Mouse (Mus musculus) hindbrain, embryonic 15.5 days (tissue): ENCODE results near the gene Fars2. TPM values are rescaled to one million over a fixed set of nuclear protein-coding genes. Genes with fewer than 3 reads are reported as not detected.

Source experiments
- ATAC-seq: fragments of 200-750 bp; cut with Nextera tagmentation; 2 replicates; pipeline ENCODE4 v1.8.0; 2017; ENCODE audit warnings: low read depth, moderate number of reproducible peaks, moderate TSS enrichment; ENCODE audit not compliant: low FRiP score
- H3K27ac ChIP-seq: fragments of 300-500 bp; sonication (generic); replicated peaks from 2 replicates; pipeline ENCODE4 v1.5.1; 2015; ENCODE audit warnings: mild to moderate bottlenecking, inconsistent platforms
- H3K27me3 ChIP-seq: fragments of 300-500 bp; sonication (generic); 2 replicates; pipeline ENCODE4 v1.6.1; 2015; ENCODE audit warnings: control low read depth, inconsistent platforms
- H3K36me3 ChIP-seq: fragments of 300-500 bp; sonication (generic); 2 replicates; pipeline ENCODE4 v1.6.1; 2015; ENCODE audit warnings: control low read depth, inconsistent platforms
- H3K4me1 ChIP-seq: fragments of 300-500 bp; sonication (generic); replicated peaks from 2 replicates; pipeline ENCODE4 v1.6.1; 2015; ENCODE audit warnings: control low read depth, inconsistent platforms
- H3K4me2 ChIP-seq: fragments of 300-500 bp; sonication (generic); 2 replicates; pipeline ENCODE4 v1.6.1; 2015; ENCODE audit warnings: moderate library complexity, mild to moderate bottlenecking, inconsistent platforms
- H3K4me3 ChIP-seq: fragments of 300-500 bp; sonication (generic); 2 replicates; pipeline ENCODE4 v1.5.1; 2015; ENCODE audit warnings: mild to moderate bottlenecking, inconsistent platforms
- H3K9ac ChIP-seq: fragments of 300-500 bp; sonication (generic); 2 replicates; pipeline ENCODE4 v1.6.1; 2015; ENCODE audit warnings: inconsistent platforms
- H3K9me3 ChIP-seq: fragments of 300-500 bp; sonication (generic); 2 replicates; pipeline ENCODE4 v1.6.1; 2016; ENCODE audit warnings: control low read depth, inconsistent platforms
- WGBS: fragments of 180-500 bp; shearing (Covaris S2); methylation state at CpG from one replicate; pipeline ENCODE4 v1.1.7; 2015; 5-methylcytosine and 5-hydroxymethylcytosine counted together
- polyA plus RNA-seq: library from polyadenylated mRNA; unstranded; fragments of >200 nt; fragmentation: Nextera tagmentation; extraction: Ambion mirVana; gene quantifications from 2 replicates; pipeline ENCODE4 v1.2.1, GENCODE M21; 2015

Fars2 gene
- polyA plus RNA-seq, 1 experiment from 2014 or later: 25.6 TPM

GRCm38 (mm10) chr13:36224431-36224830, 107.2 kb downstream of the Fars2 start:
- Histone ChIP-seq H3K27me3 (no peaks in the 10 kb centered on the region), H3K36me3 (no peaks in the 10 kb centered on the region), H3K9me3 (no peaks in the 10 kb centered on the region), H3K9ac (no peak overlapping the region), H3K4me2 (no peak overlapping the region), H3K4me1 (no peaks in the 10 kb centered on the region), H3K4me3 (no peak overlapping the region), H3K27ac (no peak overlapping the region)
- WGBS: 77% methylated on average over 2 of the region's 2 CpGs
- ATAC-seq: no peak

- Histone ChIP-seq H3K4me2 (no peak overlapping the region), H3K4me3 (no peak overlapping the region), H3K9ac (no peak overlapping the region), H3K9me3 (no peaks in the 10 kb centered on the region), H3K27me3 (no peaks in the 10 kb centered on the region), H3K27ac (no peak overlapping the region), H3K36me3 (no peaks in the 10 kb centered on the region), H3K4me1 (no peaks in the 10 kb centered on the region)
- no peak for ATAC-seq
- 81% methylated on average over 1 of the region's 1 CpGs for WGBS
These were observed 125.0 kb downstream of the Fars2 start for GRCm38 (mm10) chr13:36242261-36242660.

GRCm38 (mm10) chr13:36253936-36254335, 136.7 kb downstream of the Fars2 start:
- Histone ChIP-seq H3K4me1 (no peaks in the 10 kb centered on the region), H3K36me3 (no peaks in the 10 kb centered on the region), H3K4me3 (no peak overlapping the region), H3K27me3 (no peaks in the 10 kb centered on the region), H3K9ac (no peak overlapping the region), H3K4me2 (no peak overlapping the region), H3K9me3 (no peaks in the 10 kb centered on the region), H3K27ac (no peak overlapping the region)
- no peak for ATAC-seq
- WGBS: 68% methylated on average over 3 of the region's 3 CpGs

GRCm38 (mm10) chr13:36257213-36257612, 140.0 kb downstream of the Fars2 start:
- no peak for ATAC-seq
- H3K9me3 ChIP-seq: no peaks in the 10 kb centered on the region
- 63% methylated on average over 5 of the region's 5 CpGs for WGBS
- no peaks in the 10 kb centered on the region for H3K27me3 ChIP-seq
- H3K36me3 ChIP-seq: no peaks in the 10 kb centered on the region; the same call in 1 of the 2 replicates
- no peak overlapping the region for H3K27ac ChIP-seq
- H3K4me3 ChIP-seq: no peak overlapping the region
- no peaks in the 10 kb centered on the region for H3K4me1 ChIP-seq
- no peak overlapping the region for H3K4me2 ChIP-seq
- no peak overlapping the region for H3K9ac ChIP-seq

- 92% methylated on average over 1 of the region's 1 CpGs for WGBS
- Histone ChIP-seq H3K4me1 (no peaks in the 10 kb centered on the region), H3K9me3 (no peaks in the 10 kb centered on the region), H3K9ac (no peak overlapping the region), H3K4me3 (no peak overlapping the region), H3K27ac (no peak overlapping the region), H3K4me2 (no peak overlapping the region), H3K36me3 (no peaks in the 10 kb centered on the region; the same call in 1 of the 2 replicates), H3K27me3 (no peaks in the 10 kb centered on the region)
- no peak for ATAC-seq
These were observed 142.5 kb downstream of the Fars2 start for GRCm38 (mm10) chr13:36259754-36260153.

- H3K27me3 ChIP-seq: no peaks in the 10 kb centered on the region
- H3K36me3 ChIP-seq: no peaks in the 10 kb centered on the region; the same call in 1 of the 2 replicates
- no peak overlapping the region for H3K4me3 ChIP-seq
- H3K9ac ChIP-seq: no peak overlapping the region
- no peaks in the 10 kb centered on the region for H3K9me3 ChIP-seq
- H3K4me2 ChIP-seq: no peak overlapping the region
- ATAC-seq: no peak
- 75% methylated on average over 2 of the region's 2 CpGs for WGBS
- no peaks in the 10 kb centered on the region for H3K4me1 ChIP-seq
- no peak overlapping the region for H3K27ac ChIP-seq
These were observed 144.1 kb downstream of the Fars2 start for GRCm38 (mm10) chr13:36261299-36261698.

- Histone ChIP-seq H3K27me3 (no peaks in the 10 kb centered on the region), H3K4me1 (no peaks in the 10 kb centered on the region), H3K9ac (no peak overlapping the region), H3K4me2 (no peak overlapping the region), H3K27ac (no peak overlapping the region), H3K9me3 (no peaks in the 10 kb centered on the region), H3K36me3 (no peaks in the 10 kb centered on the region; the same call in 1 of the 2 replicates), H3K4me3 (no peak overlapping the region)
- 30% methylated on average over 5 of the region's 5 CpGs for WGBS
- no peak for ATAC-seq
These were observed 146.3 kb downstream of the Fars2 start for GRCm38 (mm10) chr13:36263240-36264095.

GRCm38 (mm10) chr13:36264391-36264790, 147.2 kb downstream of the Fars2 start:
- no peak for ATAC-seq
- Histone ChIP-seq H3K36me3 (no peaks in the 10 kb centered on the region; the same call in 1 of the 2 replicates), H3K27ac (no peak overlapping the region), H3K4me2 (no peak overlapping the region), H3K27me3 (no peaks in the 10 kb centered on the region), H3K9me3 (no peaks in the 10 kb centered on the region), H3K4me1 (no peaks in the 10 kb centered on the region), H3K9ac (no peak overlapping the region), H3K4me3 (no peak overlapping the region)
- 86% methylated on average over 5 of the region's 5 CpGs for WGBS

GRCm38 (mm10) chr13:36265342-36265744, 148.1 kb downstream of the Fars2 start:
- Histone ChIP-seq H3K4me1 (no peaks in the 10 kb centered on the region), H3K4me3 (no peak overlapping the region), H3K27me3 (no peaks in the 10 kb centered on the region), H3K9me3 (no peaks in the 10 kb centered on the region), H3K27ac (no peak overlapping the region), H3K4me2 (no peak overlapping the region), H3K36me3 (no peaks in the 10 kb centered on the region), H3K9ac (no peak overlapping the region)
- WGBS: 65% methylated on average over 3 of the region's 3 CpGs
- no peak for ATAC-seq

GRCm38 (mm10) chr13:36267399-36267798, 150.2 kb downstream of the Fars2 start:
- ATAC-seq: no peak
- no peak overlapping the region for H3K9ac ChIP-seq
- no peak overlapping the region for H3K4me2 ChIP-seq
- H3K4me1 ChIP-seq: no peaks in the 10 kb centered on the region
- no peaks in the 10 kb centered on the region for H3K9me3 ChIP-seq
- H3K36me3 ChIP-seq: no peaks in the 10 kb centered on the region
- H3K27me3 ChIP-seq: no peaks in the 10 kb centered on the region
- 85% methylated on average over 1 of the region's 1 CpGs for WGBS
- H3K27ac ChIP-seq: no peak overlapping the region
- H3K4me3 ChIP-seq: no peak overlapping the region

GRCm38 (mm10) chr13:36270867-36271266, 153.7 kb downstream of the Fars2 start:
- no peaks in the 10 kb centered on the region for H3K9me3 ChIP-seq
- H3K27ac ChIP-seq: no peak overlapping the region
- no peak overlapping the region for H3K9ac ChIP-seq
- H3K4me2 ChIP-seq: no peak overlapping the region
- H3K36me3 ChIP-seq: no peaks in the 10 kb centered on the region
- WGBS: 84% methylated on average over 1 of the region's 1 CpGs
- ATAC-seq: no peak
- H3K4me1 ChIP-seq: no peaks in the 10 kb centered on the region
- H3K27me3 ChIP-seq: no peaks in the 10 kb centered on the region
- H3K4me3 ChIP-seq: no peak overlapping the region

- H3K9me3 ChIP-seq: no peaks in the 10 kb centered on the region
- no peak overlapping the region for H3K9ac ChIP-seq
- no peaks in the 10 kb centered on the region for H3K27me3 ChIP-seq
- H3K4me1 ChIP-seq: no peaks in the 10 kb centered on the region
- no peak for ATAC-seq
- 64% methylated on average over 2 of the region's 2 CpGs for WGBS
- H3K36me3 ChIP-seq: no peaks in the 10 kb centered on the region
- H3K27ac ChIP-seq: no peak overlapping the region
- no peak overlapping the region for H3K4me3 ChIP-seq
- no peak overlapping the region for H3K4me2 ChIP-seq
These were observed 156.3 kb downstream of the Fars2 start for GRCm38 (mm10) chr13:36273497-36273896.
